Mouse (Mus musculus) neural tube, embryonic 11.5 days (tissue): ENCODE measurements around the gene Diras2. TPM values are rescaled to one million over a fixed set of nuclear protein-coding genes. Genes with fewer than 3 reads are reported as not detected.
A peak's percentile ranks its signal among the peaks of the same experiment; 100 is the strongest.

ENCODE experiments used
- ATAC-seq: fragments of 200-750 bp; cut with Nextera tagmentation; 2 replicates; pipeline ENCODE4 v1.8.0; 2017; ENCODE audit warnings: moderate number of reproducible peaks, mild to moderate bottlenecking, moderate TSS enrichment, moderate library complexity; ENCODE audit not compliant: insufficient read depth, low FRiP score, low TSS enrichment
- DNase-seq: peaks from one replicate; pipeline ENCODE4 v3.0.0-alpha.2; 2015; ENCODE audit warnings: low spot score
- H3K27ac ChIP-seq: fragments of 300-500 bp; sonication (generic); 2 replicates; pipeline ENCODE4 v1.5.1; 2014; ENCODE audit warnings: low read depth, mild to moderate bottlenecking, low read length
- H3K27me3 ChIP-seq: fragments of 300-500 bp; sonication (generic); 2 replicates; pipeline ENCODE4 v1.6.1; 2014; ENCODE audit warnings: mild to moderate bottlenecking, low read length, mixed read lengths; ENCODE audit not compliant: control insufficient read depth, insufficient read depth
- H3K36me3 ChIP-seq: fragments of 300-500 bp; sonication (generic); 2 replicates; pipeline ENCODE4 v1.6.1; 2014; ENCODE audit warnings: mild to moderate bottlenecking, low read length, moderate library complexity, mixed read lengths; ENCODE audit not compliant: control insufficient read depth, insufficient read depth
- H3K4me1 ChIP-seq: fragments of 300-500 bp; sonication (generic); 2 replicates; pipeline ENCODE4 v1.6.1; 2014; ENCODE audit warnings: low read length, mixed read lengths; ENCODE audit not compliant: control insufficient read depth, insufficient read depth
- H3K4me2 ChIP-seq: fragments of 300-500 bp; sonication (generic); 2 replicates; pipeline ENCODE4 v1.6.1; 2014; ENCODE audit warnings: low read depth, mild to moderate bottlenecking, moderate library complexity
- H3K4me3 ChIP-seq: fragments of 300-500 bp; sonication (generic); 2 replicates; pipeline ENCODE4 v1.5.1; 2014; ENCODE audit warnings: low read depth, low read length
- H3K9ac ChIP-seq: fragments of 300-500 bp; sonication (generic); 2 replicates; pipeline ENCODE4 v1.6.1; 2014; ENCODE audit warnings: mild to moderate bottlenecking, low read length
- H3K9me3 ChIP-seq: fragments of 300-500 bp; sonication (generic); 2 replicates; pipeline ENCODE4 v1.6.1; 2016; ENCODE audit warnings: low read length; ENCODE audit not compliant: control insufficient read depth
- WGBS: fragments of 180-500 bp; shearing (Covaris S2); extraction: QIAGEN DNeasy Blood & Tissue Kit; methylation state at CpG from one replicate; pipeline ENCODE4 v1.1.7; 2014; 5-methylcytosine and 5-hydroxymethylcytosine counted together
- polyA plus RNA-seq: library from polyadenylated mRNA; unstranded; fragments of >200 nt; fragmentation: Nextera tagmentation; extraction: Ambion mirVana; gene quantifications from 2 replicates; pipeline ENCODE4 v1.2.1, GENCODE M21; 2014

Gene Diras2
- polyA plus RNA-seq: 0.15 and 0.19 TPM in 2 replicates

DNA sequence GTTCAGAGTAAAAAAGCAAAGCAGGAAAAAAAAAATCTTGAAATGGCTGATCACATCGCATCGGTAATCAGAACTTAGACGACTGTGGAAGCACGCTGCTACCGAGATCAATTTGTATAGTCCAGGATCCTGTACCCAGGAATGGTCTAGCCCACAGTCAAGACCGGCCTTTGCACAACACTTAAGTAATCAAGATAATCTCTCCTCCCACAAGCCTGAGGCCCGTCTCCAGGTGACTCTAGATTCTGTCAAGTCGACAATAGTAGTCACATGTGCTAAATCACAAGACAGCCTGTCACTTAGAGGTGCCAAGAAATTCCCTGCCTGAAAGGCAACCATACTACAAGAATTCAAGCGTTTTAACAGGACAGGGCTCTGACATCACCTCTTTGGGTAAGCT lies at the start of gene Diras2:
Diras2 (minus strand) TSS at position 159 of the 400 bp plus-strand sequence.
- Histone ChIP-seq H3K9ac (peak within 1 kb of the TSS; percentile 49), H3K27ac (no peak within 1 kb of the TSS), H3K4me3 (peak within 1 kb of the TSS; percentile 28), H3K27me3 (peaks cover 8% of the 10 kb centered on the region), H3K4me1 (no peaks in the 10 kb centered on the region), H3K9me3 (no peaks in the 10 kb centered on the region), H3K4me2 (peak within 1 kb of the TSS; percentile 63), H3K36me3 (no peaks in the 10 kb centered on the region)
- no peak for DNase-seq
- WGBS: 57% methylated on average over 9 of the region's 9 CpGs
- no peak for ATAC-seq

DNA sequence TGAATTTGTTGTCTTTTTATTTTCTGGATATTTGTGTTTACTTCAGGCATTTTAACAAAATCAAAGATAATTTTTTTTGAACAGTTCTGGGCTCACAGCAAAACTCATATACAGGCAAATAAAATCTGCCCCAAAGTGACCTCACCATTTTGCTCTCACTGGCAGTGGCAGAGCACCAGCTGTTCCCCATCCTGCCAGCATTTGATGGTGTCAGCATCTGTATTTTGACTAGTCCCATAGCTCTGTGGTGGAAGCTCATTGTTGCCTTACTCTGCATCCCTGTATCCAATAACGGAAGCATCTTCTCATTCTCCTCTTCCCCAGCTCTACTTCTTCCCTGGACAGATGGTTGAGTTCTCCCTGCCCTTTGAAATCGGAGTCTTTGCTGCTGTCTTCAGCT lies 47.7 kb upstream of the Diras2 start:
- no peaks in the 10 kb centered on the region for H3K4me1 ChIP-seq
- WGBS: 70% methylated on average over 2 of the region's 2 CpGs
- H3K27ac ChIP-seq: no peak overlapping the region
- no peaks in the 10 kb centered on the region for H3K9me3 ChIP-seq
- H3K4me2 ChIP-seq: no peak overlapping the region
- H3K9ac ChIP-seq: no peak overlapping the region
- H3K4me3 ChIP-seq: no peak overlapping the region
- H3K27me3 ChIP-seq: peaks cover 4% of the 10 kb centered on the region; the same call in 1 of the 2 replicates
- H3K36me3 ChIP-seq: no peaks in the 10 kb centered on the region
- ATAC-seq: no peak
- DNase-seq: no peak

DNA sequence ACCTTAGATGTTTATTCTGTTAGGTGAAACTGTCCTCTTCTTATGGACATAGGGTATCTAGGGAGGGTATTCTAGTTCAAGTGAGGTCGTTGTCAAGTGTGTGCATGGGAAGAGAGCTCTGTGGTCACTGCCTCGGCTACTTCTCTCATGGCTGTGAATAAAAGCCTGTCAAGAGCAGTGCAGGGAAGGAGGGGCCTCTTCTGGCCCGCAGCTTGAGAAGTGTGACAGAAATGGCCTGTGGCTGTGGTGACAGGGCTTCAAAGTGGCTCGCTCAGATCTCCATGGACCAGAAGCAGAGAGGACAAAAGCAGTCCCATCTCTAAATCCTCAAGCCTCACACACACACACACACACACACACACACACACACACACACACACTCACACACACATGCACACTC lies 46.9 kb upstream of the Diras2 start:
- H3K4me2 ChIP-seq: no peak overlapping the region
- H3K27me3 ChIP-seq: peaks cover 4% of the 10 kb centered on the region; the same call in 1 of the 2 replicates
- H3K27ac ChIP-seq: no peak overlapping the region
- no peak overlapping the region for H3K9ac ChIP-seq
- ATAC-seq: no peak
- H3K9me3 ChIP-seq: no peaks in the 10 kb centered on the region
- no peaks in the 10 kb centered on the region for H3K36me3 ChIP-seq
- no peak overlapping the region for H3K4me3 ChIP-seq
- 41% methylated on average over 4 of the region's 4 CpGs for WGBS
- DNase-seq: no peak
- no peaks in the 10 kb centered on the region for H3K4me1 ChIP-seq

DNA sequence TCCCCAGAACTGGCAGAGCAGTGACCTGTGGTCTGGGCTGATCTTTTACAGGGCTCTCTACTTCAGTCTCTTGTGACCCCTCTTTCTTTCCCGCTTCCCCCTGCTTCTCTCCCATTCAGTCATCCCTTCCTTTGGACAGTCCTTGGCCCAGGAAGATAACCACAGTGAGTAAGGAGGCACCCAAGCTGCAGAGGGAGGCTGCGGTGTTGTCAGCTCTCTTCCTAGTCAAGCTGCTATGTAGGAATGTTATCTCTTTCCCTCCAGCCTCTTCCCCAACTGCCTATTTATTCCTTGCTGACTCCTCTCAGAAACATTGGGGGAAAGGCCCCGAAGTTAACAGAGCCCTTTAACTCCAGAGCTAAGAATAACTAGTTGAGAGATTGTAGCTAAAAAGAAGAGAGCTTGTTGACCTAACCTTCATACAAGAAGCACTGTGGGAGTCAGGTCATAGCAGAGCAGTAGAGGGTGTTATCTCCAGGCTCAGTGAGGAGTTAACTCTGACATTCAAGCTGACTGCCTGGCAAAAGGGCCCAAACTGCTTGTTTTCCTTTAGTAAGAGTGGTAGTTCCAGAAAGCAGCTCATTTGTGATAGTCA lies 46.3 kb upstream of the Diras2 start:
- WGBS: 84% methylated on average over 3 of the region's 3 CpGs
- Histone ChIP-seq H3K27me3 (no peaks in the 10 kb centered on the region), H3K36me3 (no peaks in the 10 kb centered on the region), H3K4me1 (no peaks in the 10 kb centered on the region), H3K4me2 (no peak overlapping the region), H3K4me3 (no peak overlapping the region), H3K9ac (no peak overlapping the region), H3K27ac (no peak overlapping the region), H3K9me3 (no peaks in the 10 kb centered on the region)
- no peak for ATAC-seq
- no peak for DNase-seq

DNA sequence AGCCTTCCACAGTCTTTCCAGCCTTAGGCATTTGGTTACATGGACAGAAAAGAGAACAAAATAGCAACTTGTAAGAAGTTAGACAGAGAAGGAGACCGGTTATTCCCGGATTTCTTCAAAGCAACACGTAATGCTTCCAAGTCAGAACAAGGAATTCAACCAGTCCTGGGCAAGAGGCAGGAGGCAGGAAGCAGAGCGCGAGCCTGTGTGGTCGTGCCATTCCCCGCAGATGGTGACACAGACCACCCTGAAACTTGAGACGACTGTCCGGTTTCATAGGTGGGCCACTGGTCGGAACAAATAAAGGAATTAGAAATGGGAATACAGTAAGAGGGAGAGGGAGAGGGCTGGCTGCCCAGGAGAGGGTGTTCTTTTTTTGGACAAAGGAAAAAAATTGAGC lies 45.8 kb upstream of the Diras2 start:
- no peak overlapping the region for H3K4me3 ChIP-seq
- H3K4me2 ChIP-seq: no peak overlapping the region
- no peaks in the 10 kb centered on the region for H3K9me3 ChIP-seq
- H3K36me3 ChIP-seq: no peaks in the 10 kb centered on the region
- H3K4me1 ChIP-seq: no peaks in the 10 kb centered on the region
- DNase-seq (no peak), ATAC-seq (no peak)
- H3K27me3 ChIP-seq: no peaks in the 10 kb centered on the region
- 57% methylated on average over 10 of the region's 10 CpGs for WGBS
- no peak overlapping the region for H3K9ac ChIP-seq
- no peak overlapping the region for H3K27ac ChIP-seq

DNA sequence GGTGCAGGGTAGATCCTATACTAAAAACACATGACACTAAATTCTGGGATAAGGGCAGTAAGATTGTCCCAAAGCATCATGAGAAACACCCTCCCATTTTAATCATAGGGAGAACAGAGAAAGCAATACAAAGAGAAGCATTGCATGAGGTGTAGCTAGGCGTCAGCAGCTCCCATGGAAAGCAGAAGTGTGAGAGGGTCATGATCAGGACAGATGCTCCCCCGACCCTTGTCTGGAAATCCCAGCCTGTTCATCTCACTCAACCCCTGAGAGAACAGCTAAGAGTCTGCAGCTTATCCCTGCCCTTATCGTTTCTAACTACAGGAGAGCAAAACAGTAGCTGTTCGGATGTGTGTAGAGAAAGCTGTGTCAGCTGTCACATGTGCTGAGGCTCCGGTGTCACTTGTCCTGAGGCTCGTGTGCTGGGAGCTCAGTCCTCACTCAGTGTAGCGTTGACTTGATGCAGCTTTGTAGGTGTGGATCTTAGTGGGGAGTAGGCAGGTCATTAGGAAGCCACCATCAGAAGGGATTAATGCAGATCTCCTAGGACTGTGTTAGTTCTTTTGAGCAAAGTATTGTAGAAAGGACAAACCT lies 45.0 kb upstream of the Diras2 start:
- H3K9me3 ChIP-seq: no peaks in the 10 kb centered on the region
- no peak overlapping the region for H3K4me3 ChIP-seq
- H3K9ac ChIP-seq: no peak overlapping the region
- H3K27me3 ChIP-seq: no peaks in the 10 kb centered on the region
- no peak overlapping the region for H3K4me2 ChIP-seq
- no peaks in the 10 kb centered on the region for H3K36me3 ChIP-seq
- no peak for DNase-seq
- H3K4me1 ChIP-seq: no peaks in the 10 kb centered on the region
- ATAC-seq: no peak
- WGBS: 74% methylated on average over 7 of the region's 7 CpGs
- no peak overlapping the region for H3K27ac ChIP-seq

DNA sequence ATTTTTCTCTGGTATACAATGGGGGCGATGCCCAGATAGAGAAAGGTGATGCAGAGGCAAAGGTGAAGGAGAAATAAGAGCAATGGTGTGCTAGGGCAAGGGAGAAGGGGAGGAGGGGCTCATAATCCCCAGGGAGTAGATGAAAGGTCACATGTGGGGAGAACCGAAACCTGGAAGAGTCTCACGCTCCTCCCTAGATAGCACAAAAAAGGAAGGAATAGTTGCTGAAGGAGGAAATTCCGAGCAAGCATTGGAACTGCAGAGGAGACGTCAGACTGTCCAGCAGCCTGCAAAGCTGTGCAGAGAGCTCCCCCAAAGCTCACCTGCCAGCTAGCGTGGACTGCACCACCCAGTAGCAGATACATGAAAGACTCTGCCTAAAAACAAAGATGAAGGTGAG lies 44.4 kb upstream of the Diras2 start:
- no peaks in the 10 kb centered on the region for H3K9me3 ChIP-seq
- no peak overlapping the region for H3K27ac ChIP-seq
- no peak overlapping the region for H3K4me3 ChIP-seq
- H3K27me3 ChIP-seq: no peaks in the 10 kb centered on the region
- no peak overlapping the region for H3K9ac ChIP-seq
- no peaks in the 10 kb centered on the region for H3K36me3 ChIP-seq
- WGBS: 86% methylated on average over 6 of the region's 6 CpGs
- DNase-seq: no peak
- H3K4me2 ChIP-seq: no peak overlapping the region
- H3K4me1 ChIP-seq: no peaks in the 10 kb centered on the region
- no peak for ATAC-seq

DNA sequence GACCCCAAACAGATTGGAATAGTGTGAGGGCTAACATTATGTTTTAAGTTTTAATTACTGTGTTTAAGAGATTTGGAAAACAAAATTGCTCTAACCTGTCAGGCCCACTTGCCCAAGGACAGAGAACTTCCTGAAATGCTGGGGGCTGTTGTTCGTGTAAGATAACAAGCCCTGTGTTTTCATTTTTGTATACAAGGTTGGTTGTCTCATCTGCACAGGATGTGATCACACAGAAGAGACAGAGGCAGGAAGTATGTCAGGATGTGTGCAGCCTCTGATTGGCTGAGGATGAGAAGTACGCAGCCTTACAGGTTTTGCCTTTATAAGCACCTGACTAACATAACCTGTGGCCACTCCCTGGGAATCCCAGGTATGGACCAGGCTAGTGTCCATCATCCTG lies 43.2 kb upstream of the Diras2 start:
- ATAC-seq: no peak
- DNase-seq: no peak
- Histone ChIP-seq H3K9ac (no peak overlapping the region), H3K4me3 (no peak overlapping the region), H3K27ac (no peak overlapping the region), H3K4me2 (no peak overlapping the region), H3K9me3 (no peaks in the 10 kb centered on the region), H3K4me1 (no peaks in the 10 kb centered on the region), H3K27me3 (no peaks in the 10 kb centered on the region), H3K36me3 (no peaks in the 10 kb centered on the region)
- 88% methylated on average over 2 of the region's 2 CpGs for WGBS
